Mouse (Mus musculus): ENCODE data around the gene Ankrd65. TPM values are rescaled to one million over a fixed set of nuclear protein-coding genes. Genes with fewer than 3 reads are reported as not detected.

The Ankrd65 gene
- not detected in 2 replicates for polyA plus RNA-seq (2021; fragmentation: Nextera tagmentation)
- long read RNA-seq, experiment 1: 0 reads
- long read RNA-seq, experiment 2: 0 reads

GRCm38 (mm10) chr4:155790021-155790489, at the start of gene Ankrd65:
Ankrd65 (plus strand) TSS chr4:155790439.

GRCm38 (mm10) chr4:155760613-155761355, 29.5 kb upstream of the Ankrd65 start, which contains the start of gene Atad3a:
Atad3a (minus strand) TSS chr4:155761093.

GRCm38 (mm10) chr4:155774280-155774754, 15.9 kb upstream of the Ankrd65 start, which contains the start of gene Vwa1:
Vwa1 (minus strand) TSS chr4:155774698.

GRCm38 (mm10) chr4:155785819-155786218, 4.4 kb upstream of the Ankrd65 start, which contains the start of gene Tmem88b:
Tmem88b (minus strand) TSS chr4:155785874.

GRCm38 (mm10) chr4:155802741-155803339, 12.6 kb downstream of the Ankrd65 start, which contains the start of gene Mrpl20:
Mrpl20 (plus strand) TSS chr4:155802878.

GRCm38 (mm10) chr4:155811929-155812664, 21.9 kb downstream of the Ankrd65 start, which contains the start of gene Ccnl2:
Ccnl2 (plus strand) TSS chr4:155812489.

GRCm38 (mm10) chr4:155831205-155831766, 41.0 kb downstream of the Ankrd65 start, which contains the start of gene Aurkaip1:
Aurkaip1 (plus strand) TSS chr4:155831272.

GRCm38 (mm10) chr4:155839483-155839910, 49.3 kb downstream of the Ankrd65 start, which contains the start of gene Mxra8:
Mxra8 (plus strand) TSS chr4:155839680.

GRCm38 (mm10) chr4:155846871-155847578, 56.8 kb downstream of the Ankrd65 start, which contains the start of gene Dvl1:
Dvl1 (plus strand) TSS chr4:155847402.

Other genes starting within 250 kb of the Ankrd65 start
- gene Nadk, start 228.1 kb upstream of the Ankrd65 start, polyA plus RNA-seq (2021; fragmentation: Nextera tagmentation): 50.0 and 57.1 TPM in 2 replicates
- 25.0 and 31.7 TPM in 2 replicates for gene Slc35e2, start 189.0 kb upstream of the Ankrd65 start, polyA plus RNA-seq (2021; fragmentation: Nextera tagmentation)
- gene Cdk11b, start 165.6 kb upstream of the Ankrd65 start, polyA plus RNA-seq (2021; fragmentation: Nextera tagmentation): 42.7 and 48.3 TPM in 2 replicates
- gene Gm10563, start 145.0 kb upstream of the Ankrd65 start, polyA plus RNA-seq (2021; fragmentation: Nextera tagmentation): not detected in 2 replicates
- gene Mmp23, start 137.1 kb upstream of the Ankrd65 start, polyA plus RNA-seq (2021; fragmentation: Nextera tagmentation): 0.69 and 1.4 TPM in 2 replicates
- 19.7 and 26.1 TPM in 2 replicates for gene Mib2, start 121.2 kb upstream of the Ankrd65 start, polyA plus RNA-seq (2021; fragmentation: Nextera tagmentation)
- 11.4 and 23.4 TPM in 2 replicates for gene Fndc10, start 96.1 kb upstream of the Ankrd65 start, polyA plus RNA-seq (2021; fragmentation: Nextera tagmentation)
- 228 and 240 TPM in 2 replicates for gene Ssu72, start 85.6 kb upstream of the Ankrd65 start, polyA plus RNA-seq (2021; fragmentation: Nextera tagmentation)
- 3.6 and 7.2 TPM in 2 replicates for gene Tmem240, start 55.6 kb upstream of the Ankrd65 start, polyA plus RNA-seq (2021; fragmentation: Nextera tagmentation)
- 25.7 TPM in 2 replicates for gene Atad3a, start 29.3 kb upstream of the Ankrd65 start, polyA plus RNA-seq (2021; fragmentation: Nextera tagmentation)
- gene Vwa1, start 15.7 kb upstream of the Ankrd65 start, polyA plus RNA-seq (2021; fragmentation: Nextera tagmentation): 15.1 and 16.2 TPM in 2 replicates
- 10.4 and 10.7 TPM in 2 replicates for gene Tmem88b, start 4.6 kb upstream of the Ankrd65 start, polyA plus RNA-seq (2021; fragmentation: Nextera tagmentation)
- gene Mrpl20, start 12.4 kb downstream of the Ankrd65 start, polyA plus RNA-seq (2021; fragmentation: Nextera tagmentation): 391 and 409 TPM in 2 replicates
- 19.6 and 23.2 TPM in 2 replicates for gene Ccnl2, start 22.1 kb downstream of the Ankrd65 start, polyA plus RNA-seq (2021; fragmentation: Nextera tagmentation)
- gene Aurkaip1, start 40.8 kb downstream of the Ankrd65 start, polyA plus RNA-seq (2021; fragmentation: Nextera tagmentation): 248 and 249 TPM in 2 replicates
- gene Mxra8, start 49.2 kb downstream of the Ankrd65 start, polyA plus RNA-seq (2021; fragmentation: Nextera tagmentation): 5.9 and 6.5 TPM in 2 replicates
- 5.4 and 6.3 TPM in 2 replicates for gene Dvl1, start 57.0 kb downstream of the Ankrd65 start, polyA plus RNA-seq (2021; fragmentation: Nextera tagmentation)
- 0.12 and 0.13 TPM in 2 replicates for gene Tas1r3, start 72.9 kb downstream of the Ankrd65 start, polyA plus RNA-seq (2021; fragmentation: Nextera tagmentation)
- gene Cptp, start 79.0 kb downstream of the Ankrd65 start, polyA plus RNA-seq (2021; fragmentation: Nextera tagmentation): 13.1 and 21.5 TPM in 2 replicates
- 31.0 and 41.2 TPM in 2 replicates for gene Ints11, start 79.1 kb downstream of the Ankrd65 start, polyA plus RNA-seq (2021; fragmentation: Nextera tagmentation)
- gene Pusl1, start 101.3 kb downstream of the Ankrd65 start, polyA plus RNA-seq (2021; fragmentation: Nextera tagmentation): 54.5 and 56.4 TPM in 2 replicates
- gene Acap3, start 101.4 kb downstream of the Ankrd65 start, polyA plus RNA-seq (2021; fragmentation: Nextera tagmentation): 19.6 and 35.6 TPM in 2 replicates
- 30.5 and 85.4 TPM in 2 replicates for gene Ube2j2, start 153.4 kb downstream of the Ankrd65 start, polyA plus RNA-seq (2021; fragmentation: Nextera tagmentation)
- gene C1qtnf12, start 171.9 kb downstream of the Ankrd65 start, polyA plus RNA-seq (2021; fragmentation: Nextera tagmentation): 32.4 and 35.5 TPM in 2 replicates
- 21.1 and 25.1 TPM in 2 replicates for gene B3galt6, start 202.2 kb downstream of the Ankrd65 start, polyA plus RNA-seq (2021; fragmentation: Nextera tagmentation)
- gene Sdf4, start 202.4 kb downstream of the Ankrd65 start, polyA plus RNA-seq (2021; fragmentation: Nextera tagmentation): 147 and 170 TPM in 2 replicates
- 0.29 and 0.39 TPM in 2 replicates for gene Tnfrsf4, start 223.4 kb downstream of the Ankrd65 start, polyA plus RNA-seq (2021; fragmentation: Nextera tagmentation)
- gene Tnfrsf18, start 235.7 kb downstream of the Ankrd65 start, polyA plus RNA-seq (2021; fragmentation: Nextera tagmentation): 0.38 and 0.67 TPM in 2 replicates